Mouse (Mus musculus) inflammation-experienced regulatory T-cells (primary cell): ENCODE results near the gene Gm8138. TPM values are rescaled to one million over a fixed set of nuclear protein-coding genes. Genes with fewer than 3 reads are reported as not detected.

Source experiments
- polyA plus RNA-seq, 2 experiments: library from polyadenylated mRNA; unstranded; fragments of 100-300 nt; shearing (Covaris generic); gene quantifications; one replicate each; pipeline ENCODE4 v1.2.1; 2017

The Gm8138 gene
- polyA plus RNA-seq: not detected

DNA sequence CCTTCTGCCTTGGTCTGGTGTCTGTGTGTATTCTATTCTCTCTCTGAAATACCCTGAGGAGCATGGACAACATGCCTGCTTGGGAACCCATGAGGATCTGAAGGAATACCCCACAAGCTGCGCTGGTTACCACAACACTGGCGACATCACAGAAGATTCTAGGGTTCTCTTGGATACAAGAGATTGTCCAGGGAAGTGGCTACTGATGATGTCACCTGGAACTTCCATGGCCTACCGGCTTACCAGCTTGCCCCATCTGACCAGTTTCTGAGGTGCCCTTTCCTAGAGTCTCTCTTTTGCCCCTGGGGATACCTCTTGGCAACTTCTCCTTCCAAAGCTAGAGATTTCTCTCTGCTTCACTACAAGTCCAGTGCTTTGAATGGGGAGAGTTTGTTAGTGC is at the start of gene Gm8138:
Gm8138 (minus strand) TSS at position 101 of the 400 bp plus-strand sequence.

Other genes starting within 250 kb of the Gm8138 start
- not detected for gene Gm7233, start 236.5 kb downstream of the Gm8138 start, polyA plus RNA-seq
- not detected for gene Gm8122, start 181.0 kb downstream of the Gm8138 start, polyA plus RNA-seq
- gene Gm8126, start 157.7 kb downstream of the Gm8138 start, polyA plus RNA-seq: 1 to 10 TPM in 1 of 2 experiments, under 1 TPM in 1; 0.28 to 1.6 TPM
- gene Gm9732, start 141.3 kb downstream of the Gm8138 start, polyA plus RNA-seq: 1 to 10 TPM in 1 of 2 experiments, under 1 TPM in 1; 0.81 to 4.9 TPM
- gene Gm8127, start 122.5 kb downstream of the Gm8138 start, polyA plus RNA-seq: 1 to 10 TPM in 1 of 2 experiments, under 1 TPM in 1; 0.25 to 1.8 TPM
- not detected for gene 1700001F09Rik, start 68.5 kb downstream of the Gm8138 start, polyA plus RNA-seq
- under 1 TPM in 1 of 2 experiments, not detected in 1; 0.43 TPM for gene Gm5799, start 127.2 kb upstream of the Gm8138 start, polyA plus RNA-seq
- gene Gm17654, start 162.8 kb upstream of the Gm8138 start, polyA plus RNA-seq: under 1 TPM in 1 of 2 experiments, not detected in 1; 0.89 TPM
- not detected for gene Gm10375, start 191.7 kb upstream of the Gm8138 start, polyA plus RNA-seq